Mouse (Mus musculus) liver, embryonic 16.5 days (tissue): ENCODE measurements around the gene Pkp4. TPM values are rescaled to one million over a fixed set of nuclear protein-coding genes. Genes with fewer than 3 reads are reported as not detected.

Experiments
- ATAC-seq: fragments of 200-750 bp; cut with Nextera tagmentation; 2 replicates; pipeline ENCODE4 v1.8.0; 2017; ENCODE audit warnings: low read depth, mild to moderate bottlenecking, moderate number of reproducible peaks, moderate library complexity
- H3K27ac ChIP-seq: fragments of 300-500 bp; sonication (generic); 2 replicates; pipeline ENCODE4 v1.5.1; 2014; ENCODE audit warnings: mild to moderate bottlenecking, low read length
- H3K27me3 ChIP-seq: fragments of 300-500 bp; sonication (generic); 2 replicates; pipeline ENCODE4 v1.6.1; 2014; ENCODE audit warnings: low read depth, low read length, mixed read lengths; ENCODE audit not compliant: control insufficient read depth, insufficient read depth
- H3K36me3 ChIP-seq: fragments of 300-500 bp; sonication (generic); 2 replicates; pipeline ENCODE4 v1.6.1; 2014; ENCODE audit warnings: mild to moderate bottlenecking; ENCODE audit not compliant: control insufficient read depth, insufficient read depth
- H3K4me1 ChIP-seq: fragments of 300-500 bp; sonication (generic); 2 replicates; pipeline ENCODE4 v1.6.1; 2014; ENCODE audit warnings: low read depth, low read length, mixed read lengths; ENCODE audit not compliant: control insufficient read depth
- H3K4me2 ChIP-seq: fragments of 300-500 bp; sonication (generic); 2 replicates; pipeline ENCODE4 v1.6.1; 2014; ENCODE audit warnings: low read depth, low read length, mixed read lengths
- H3K4me3 ChIP-seq: fragments of 300-500 bp; sonication (generic); 2 replicates; pipeline ENCODE4 v1.5.1; 2014; ENCODE audit warnings: low read depth, mild to moderate bottlenecking, low read length
- H3K9ac ChIP-seq: fragments of 300-500 bp; sonication (generic); 2 replicates; pipeline ENCODE4 v1.6.1; 2014; ENCODE audit warnings: low read depth, low read length
- H3K9me3 ChIP-seq: fragments of 300-500 bp; sonication (generic); replicated peaks from 2 replicates; pipeline ENCODE4 v1.6.1; 2016; ENCODE audit warnings: low read length; ENCODE audit not compliant: control insufficient read depth
- WGBS: fragments of 180-500 bp; shearing (Covaris S2); extraction: QIAGEN DNeasy Blood & Tissue Kit; methylation state at CpG from one replicate; pipeline ENCODE4 v1.1.7; 2014; ENCODE audit not compliant: insufficient replicate concordance; 5-methylcytosine and 5-hydroxymethylcytosine counted together
- polyA plus RNA-seq: library from polyadenylated mRNA; unstranded; fragments of >200 nt; fragmentation: Nextera tagmentation; extraction: Ambion mirVana; gene quantifications from 2 replicates; pipeline ENCODE4 v1.2.1, GENCODE M21; 2015

Gene Pkp4
- polyA plus RNA-seq, 1 experiment from 2014 or later, result 6.1 TPM

DNA sequence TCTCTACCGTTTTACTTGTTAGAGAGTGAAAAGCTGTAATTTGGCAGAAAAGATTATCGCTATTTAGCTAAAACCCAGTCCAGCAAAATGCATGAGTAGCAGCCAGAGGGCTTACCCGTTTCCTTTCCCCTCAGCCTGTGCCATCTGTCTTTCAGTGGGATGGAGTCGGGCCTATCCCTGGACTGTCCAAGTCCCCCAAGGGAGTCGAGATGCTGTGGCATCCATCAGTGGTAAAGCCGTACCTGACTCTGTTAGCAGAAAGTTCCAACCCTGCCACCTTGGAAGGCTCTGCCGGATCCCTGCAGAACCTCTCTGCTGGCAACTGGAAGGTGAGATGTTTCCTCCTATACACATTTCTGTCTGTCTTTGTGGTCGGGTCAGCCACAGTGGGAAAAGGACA lies 178.3 kb downstream of the Pkp4 start:
- Histone ChIP-seq H3K9me3 (no peaks in the 10 kb centered on the region), H3K4me1 (no peaks in the 10 kb centered on the region; the same call in 1 of the 2 replicates), H3K4me2 (no peak overlapping the region), H3K36me3 (no peaks in the 10 kb centered on the region), H3K4me3 (no peak overlapping the region), H3K27ac (no peak overlapping the region), H3K27me3 (no peaks in the 10 kb centered on the region), H3K9ac (no peak overlapping the region)
- 80% methylated on average over 8 of the region's 8 CpGs for WGBS
- ATAC-seq, result no peak

DNA sequence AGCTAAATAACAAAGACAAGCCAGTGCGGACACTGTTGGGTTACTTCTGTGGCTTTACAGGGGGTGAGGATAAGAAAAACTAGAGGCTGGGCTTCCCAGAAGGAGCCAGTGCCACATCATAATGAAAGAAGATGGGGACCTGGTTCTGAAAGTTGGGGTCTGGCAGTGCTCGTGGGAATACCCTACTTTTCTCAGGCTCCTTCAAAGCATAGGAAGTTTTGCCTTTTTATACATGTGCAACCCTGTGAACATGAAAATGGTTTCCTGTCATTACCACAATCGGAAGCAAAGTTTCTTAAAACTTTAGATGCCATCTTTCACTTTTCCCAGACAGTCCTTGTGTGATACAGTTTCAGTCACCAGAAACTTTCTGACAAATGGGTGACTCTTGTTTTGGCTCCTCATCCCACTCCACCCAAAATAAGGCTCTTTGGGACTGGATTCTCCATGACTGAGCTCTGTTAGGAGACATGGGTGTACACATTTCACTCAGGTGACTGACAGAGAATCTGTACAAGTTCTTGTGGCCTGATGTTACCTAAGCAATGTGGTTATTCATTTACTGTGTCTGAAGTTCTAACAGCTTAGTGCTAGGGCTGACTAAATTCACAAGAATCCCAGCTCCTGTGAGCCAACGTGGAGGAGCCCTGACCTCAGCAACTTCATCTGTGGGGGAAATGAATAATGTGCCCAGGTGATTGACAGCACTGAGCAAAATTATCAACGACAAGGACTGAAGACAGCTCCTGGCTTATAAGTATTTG lies 179.3 kb downstream of the Pkp4 start:
- Histone ChIP-seq H3K9ac (no peak overlapping the region), H3K27me3 (no peaks in the 10 kb centered on the region), H3K4me1 (no peaks in the 10 kb centered on the region; the same call in 1 of the 2 replicates), H3K27ac (no peak overlapping the region), H3K4me3 (no peak overlapping the region), H3K36me3 (no peaks in the 10 kb centered on the region), H3K9me3 (no peaks in the 10 kb centered on the region), H3K4me2 (no peak overlapping the region)
- 63% methylated on average over 5 of the region's 5 CpGs for WGBS
- ATAC-seq, result peak; percentile 53; the same call in 1 of the 2 replicates

DNA sequence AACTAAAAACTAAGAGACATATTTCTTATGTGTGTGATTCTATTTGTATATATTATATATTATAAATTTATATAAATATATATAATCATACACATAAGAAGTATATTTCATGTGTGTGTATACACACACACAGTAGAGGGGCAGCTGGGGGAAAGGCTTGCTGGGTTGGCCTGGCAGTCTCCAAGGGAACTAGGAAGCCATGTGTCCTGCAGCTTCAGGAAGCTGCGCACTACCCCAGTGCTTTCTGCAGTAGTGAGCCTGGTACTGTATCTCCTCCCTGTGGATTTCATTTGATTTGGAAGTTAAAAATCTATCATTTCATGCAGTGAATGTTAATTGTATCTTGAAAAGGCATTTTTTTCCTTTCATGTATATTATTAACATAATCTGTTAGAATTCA lies 180.2 kb downstream of the Pkp4 start:
- Histone ChIP-seq H3K9ac (no peak overlapping the region), H3K4me3 (no peak overlapping the region), H3K4me2 (no peak overlapping the region), H3K27ac (no peak overlapping the region), H3K27me3 (no peaks in the 10 kb centered on the region), H3K36me3 (no peaks in the 10 kb centered on the region), H3K9me3 (no peaks in the 10 kb centered on the region), H3K4me1 (no peaks in the 10 kb centered on the region; the same call in 1 of the 2 replicates)
- ATAC-seq, result no peak
- WGBS, result 94% methylated on average over 1 of the region's 1 CpGs

DNA sequence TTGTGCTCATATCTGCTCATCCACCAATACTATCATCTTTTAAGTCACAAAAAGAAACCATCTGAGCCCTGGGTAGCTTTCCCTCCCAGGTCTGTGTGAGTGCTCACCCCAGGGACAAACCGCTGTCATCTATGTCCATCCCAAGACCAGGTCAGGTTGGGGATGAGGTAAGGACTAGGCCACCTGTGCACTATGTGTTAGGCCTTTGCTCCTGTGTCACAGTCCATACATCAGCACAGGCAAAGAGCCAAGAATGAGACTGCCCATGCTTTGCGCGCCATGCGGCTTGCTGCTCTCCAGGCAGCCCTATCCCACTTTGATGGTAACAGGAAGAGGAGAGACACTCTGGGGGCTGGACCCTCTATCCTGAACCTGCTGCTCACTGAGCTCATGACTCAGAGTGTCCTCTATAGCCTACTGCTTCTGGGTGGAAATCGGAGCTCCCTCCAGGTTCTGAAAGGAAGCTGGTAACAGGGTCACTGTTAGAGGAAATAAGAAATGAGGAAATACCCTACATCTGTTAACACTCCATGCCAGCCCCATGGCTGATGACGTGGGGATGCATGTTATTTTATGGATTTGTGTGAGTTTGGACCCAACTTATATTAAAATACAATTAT lies 182.1 kb downstream of the Pkp4 start:
- Histone ChIP-seq H3K4me3 (no peak overlapping the region), H3K9me3 (no peaks in the 10 kb centered on the region), H3K27ac (no peak overlapping the region), H3K4me2 (no peak overlapping the region), H3K4me1 (no peaks in the 10 kb centered on the region; the same call in 1 of the 2 replicates), H3K36me3 (no peaks in the 10 kb centered on the region), H3K27me3 (no peaks in the 10 kb centered on the region), H3K9ac (no peak overlapping the region)
- ATAC-seq, result peak; percentile 63
- 70% methylated on average over 6 of the region's 6 CpGs for whole genome bisulfite sequencing

DNA sequence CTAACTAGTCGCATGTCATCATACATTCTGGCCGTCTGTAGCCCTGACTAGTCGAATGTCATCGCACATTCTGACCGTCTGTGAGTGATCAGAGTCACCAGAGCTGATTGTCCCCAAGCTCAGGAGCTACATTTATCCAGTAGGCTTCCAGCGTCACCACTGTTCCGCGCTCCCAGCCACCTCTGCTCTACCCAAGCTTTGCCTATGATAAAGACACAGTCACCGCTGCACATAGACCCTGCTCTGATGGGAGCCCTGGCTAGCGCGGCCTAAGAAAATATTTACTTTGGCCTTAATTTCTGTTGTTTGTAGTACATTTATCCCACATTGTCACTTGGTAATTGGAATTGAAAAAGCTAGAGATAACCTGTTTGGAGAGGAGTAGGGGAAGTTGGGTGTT lies 183.2 kb downstream of the Pkp4 start:
- ATAC-seq, result peak; percentile 35; the same call in 1 of the 2 replicates
- WGBS, result 73% methylated on average over 11 of the region's 11 CpGs
- Histone ChIP-seq H3K4me2 (no peak overlapping the region), H3K36me3 (no peaks in the 10 kb centered on the region), H3K4me1 (no peaks in the 10 kb centered on the region; the same call in 1 of the 2 replicates), H3K9ac (no peak overlapping the region), H3K4me3 (no peak overlapping the region), H3K27me3 (no peaks in the 10 kb centered on the region), H3K9me3 (no peaks in the 10 kb centered on the region), H3K27ac (no peak overlapping the region)

DNA sequence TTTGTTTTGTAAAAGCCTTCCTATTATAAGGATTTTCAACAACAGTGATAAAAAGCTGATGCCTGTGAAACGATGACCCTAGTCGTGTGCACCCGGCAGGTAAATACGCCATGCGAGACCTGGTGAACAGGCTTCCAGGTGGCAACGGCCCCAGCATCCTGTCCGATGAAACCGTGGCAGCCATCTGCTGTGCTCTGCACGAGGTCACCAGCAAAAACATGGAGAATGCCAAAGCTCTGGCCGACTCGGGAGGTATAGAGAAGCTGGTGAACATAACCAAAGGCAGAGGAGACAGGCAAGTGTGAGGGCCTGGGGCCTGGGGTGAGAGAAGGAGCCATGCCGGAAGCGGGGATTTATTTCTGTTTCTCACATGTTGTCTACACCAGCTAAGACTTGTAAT lies 184.0 kb downstream of the Pkp4 start:
- Histone ChIP-seq H3K9me3 (no peaks in the 10 kb centered on the region), H3K27ac (no peak overlapping the region), H3K9ac (no peak overlapping the region), H3K36me3 (no peaks in the 10 kb centered on the region), H3K4me2 (no peak overlapping the region), H3K4me3 (no peak overlapping the region), H3K27me3 (no peaks in the 10 kb centered on the region), H3K4me1 (no peaks in the 10 kb centered on the region; the same call in 1 of the 2 replicates)
- 87% methylated on average over 13 of the region's 13 CpGs for WGBS
- ATAC-seq, result no peak

DNA sequence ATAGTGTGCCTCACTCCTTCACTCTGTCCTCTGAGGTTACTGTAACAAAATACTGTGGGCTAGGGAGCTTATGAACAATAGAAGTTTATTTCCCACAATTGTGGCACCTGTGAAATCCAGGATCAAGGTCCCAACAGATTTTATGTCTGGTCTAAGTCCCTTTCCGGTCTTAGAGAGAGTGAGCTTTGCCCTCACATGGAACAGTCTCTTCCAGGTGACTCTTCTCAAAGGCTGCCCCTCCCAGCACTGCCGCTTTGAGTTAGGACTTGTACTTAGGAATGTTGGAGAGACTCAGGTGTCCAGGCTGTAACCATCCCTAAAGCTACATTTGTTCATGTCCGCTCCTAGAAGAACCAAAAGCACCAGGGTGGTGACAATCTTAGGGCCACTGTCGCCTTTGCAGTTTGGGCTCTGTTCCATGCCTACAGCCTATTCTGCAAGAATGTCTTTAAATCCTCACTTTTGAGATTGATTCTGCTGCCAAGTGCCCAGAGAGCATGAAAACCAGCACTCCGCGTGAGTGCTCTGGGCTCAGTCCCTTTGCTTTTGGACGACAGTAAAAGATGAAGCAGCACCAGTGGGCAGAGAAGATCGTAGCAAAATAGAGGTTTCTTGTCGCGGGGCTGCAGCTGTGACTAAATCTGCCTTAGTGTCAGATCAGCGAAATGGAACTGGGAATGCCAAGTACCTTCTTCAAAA lies 184.6 kb downstream of the Pkp4 start:
- H3K9ac ChIP-seq, result no peak overlapping the region
- H3K27me3 ChIP-seq, result no peaks in the 10 kb centered on the region
- no peak overlapping the region for H3K4me2 ChIP-seq
- 84% methylated on average over 11 of the region's 11 CpGs for WGBS
- H3K27ac ChIP-seq, result no peak overlapping the region
- H3K4me1 ChIP-seq, result no peaks in the 10 kb centered on the region; the same call in 1 of the 2 replicates
- H3K4me3 ChIP-seq, result no peak overlapping the region
- H3K36me3 ChIP-seq, result no peaks in the 10 kb centered on the region
- no peak for ATAC-seq
- H3K9me3 ChIP-seq, result no peaks in the 10 kb centered on the region

DNA sequence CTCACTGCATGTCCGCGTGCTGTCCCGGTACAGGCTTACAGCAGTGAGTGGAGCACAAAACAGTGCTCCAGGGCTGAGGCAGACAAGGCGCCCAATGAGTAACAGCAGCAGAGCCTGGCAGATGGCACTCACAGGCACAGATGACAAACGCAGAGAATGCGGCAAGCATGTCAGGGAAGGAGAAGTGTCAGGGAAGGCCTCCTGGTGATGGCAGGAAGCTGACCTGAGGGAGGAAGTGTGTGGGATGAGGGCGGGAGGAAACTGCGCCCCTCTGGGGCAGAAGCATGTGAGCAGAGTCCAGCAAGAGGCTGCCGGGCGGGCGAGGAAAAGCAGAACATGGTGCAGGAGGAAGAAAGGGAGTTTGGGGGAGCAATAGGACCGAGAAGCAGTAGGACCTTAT lies 185.8 kb downstream of the Pkp4 start:
- WGBS, result 24% methylated on average over 12 of the region's 12 CpGs
- H3K27me3 ChIP-seq, result no peaks in the 10 kb centered on the region
- H3K9ac ChIP-seq, result no peak overlapping the region
- no peak overlapping the region for H3K4me2 ChIP-seq
- H3K4me3 ChIP-seq, result no peak overlapping the region
- no peaks in the 10 kb centered on the region for H3K4me1 ChIP-seq
- H3K27ac ChIP-seq, result no peak overlapping the region
- no peaks in the 10 kb centered on the region for H3K36me3 ChIP-seq
- no peaks in the 10 kb centered on the region for H3K9me3 ChIP-seq
- ATAC-seq, result no peak

DNA sequence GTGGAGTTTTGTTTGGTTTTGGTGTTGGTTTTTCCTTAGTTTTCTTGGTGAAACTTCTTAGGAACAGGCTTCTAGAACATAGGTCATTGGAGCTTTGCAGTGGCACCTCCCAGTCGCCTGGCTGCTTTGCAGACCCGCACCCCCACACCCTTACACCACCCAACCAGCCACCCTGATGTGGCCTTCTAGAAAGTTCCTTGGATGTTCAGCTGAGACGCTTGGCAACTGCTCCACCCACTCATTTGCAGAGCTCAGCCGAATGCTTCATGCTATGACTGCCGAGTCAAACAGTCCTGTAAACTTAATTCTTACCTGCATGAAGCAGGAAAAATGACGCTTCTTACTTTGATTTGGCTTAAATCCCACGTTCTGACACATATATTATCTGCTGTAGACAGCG lies 187.9 kb downstream of the Pkp4 start:
- H3K4me3 ChIP-seq, result no peak overlapping the region
- no peak overlapping the region for H3K9ac ChIP-seq
- H3K9me3 ChIP-seq, result no peaks in the 10 kb centered on the region
- ATAC-seq, result no peak
- H3K4me1 ChIP-seq, result no peaks in the 10 kb centered on the region
- no peaks in the 10 kb centered on the region for H3K36me3 ChIP-seq
- 75% methylated on average over 8 of the region's 8 CpGs for WGBS
- H3K4me2 ChIP-seq, result no peak overlapping the region
- no peak overlapping the region for H3K27ac ChIP-seq
- no peaks in the 10 kb centered on the region for H3K27me3 ChIP-seq
